Mouse (Mus musculus): ENCODE results near the gene Atg4b. TPM values are rescaled to one million over a fixed set of nuclear protein-coding genes. Genes with fewer than 3 reads are reported as not detected.

Atg4b gene
- 104 TPM for polyA plus RNA-seq (2017; shearing (Covaris generic))

GRCm38 (mm10) chr1:93751290-93751689, at the start of gene Atg4b:
Atg4b (plus strand) TSS chr1:93751500.

DNA sequence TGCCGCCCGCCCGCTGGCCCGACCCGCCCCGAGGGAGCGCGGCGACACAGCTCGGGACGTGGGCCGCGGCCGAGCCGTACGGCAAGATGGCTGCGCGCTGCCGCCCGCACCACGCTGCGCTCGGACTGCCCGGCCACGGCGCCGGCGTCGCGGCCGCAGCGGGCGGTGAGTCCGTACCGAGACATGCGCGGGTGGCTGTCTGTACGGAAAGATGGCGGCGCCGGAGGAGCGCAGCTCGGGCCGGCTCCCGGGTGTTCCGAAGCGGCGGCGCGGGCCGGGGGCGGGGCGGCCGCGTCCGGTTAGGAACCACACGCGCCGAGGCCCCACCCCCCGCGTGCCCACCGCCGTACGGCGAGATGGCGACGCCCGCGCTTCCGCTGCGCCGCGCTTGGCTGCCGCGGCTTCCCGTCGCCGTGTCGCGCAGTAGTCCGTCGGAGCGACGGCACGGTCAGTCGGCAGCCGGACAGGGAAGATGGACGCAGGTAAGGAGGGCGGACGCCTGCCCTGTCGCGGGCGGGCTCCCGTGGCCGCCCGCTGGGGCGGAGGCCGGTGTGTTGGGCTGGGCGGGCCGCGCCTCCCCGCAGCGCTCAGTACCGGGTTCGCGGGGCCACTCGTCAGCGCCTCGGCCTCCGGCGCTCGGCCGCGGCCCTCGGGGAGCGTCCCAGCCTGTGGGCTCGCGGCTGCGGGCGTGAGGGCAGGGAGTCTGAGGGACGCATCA, 3.4 kb downstream of the Atg4b start, which contains the start of gene Thap4:
Gene Thap4 (minus strand): TSS at position 292 of the 718 bp plus-strand sequence.

GRCm38 (mm10) chr1:93801741-93802238, 50.5 kb downstream of the Atg4b start, which contains the start of gene Dtymk:
Dtymk (minus strand) TSS chr1:93801934.

DNA sequence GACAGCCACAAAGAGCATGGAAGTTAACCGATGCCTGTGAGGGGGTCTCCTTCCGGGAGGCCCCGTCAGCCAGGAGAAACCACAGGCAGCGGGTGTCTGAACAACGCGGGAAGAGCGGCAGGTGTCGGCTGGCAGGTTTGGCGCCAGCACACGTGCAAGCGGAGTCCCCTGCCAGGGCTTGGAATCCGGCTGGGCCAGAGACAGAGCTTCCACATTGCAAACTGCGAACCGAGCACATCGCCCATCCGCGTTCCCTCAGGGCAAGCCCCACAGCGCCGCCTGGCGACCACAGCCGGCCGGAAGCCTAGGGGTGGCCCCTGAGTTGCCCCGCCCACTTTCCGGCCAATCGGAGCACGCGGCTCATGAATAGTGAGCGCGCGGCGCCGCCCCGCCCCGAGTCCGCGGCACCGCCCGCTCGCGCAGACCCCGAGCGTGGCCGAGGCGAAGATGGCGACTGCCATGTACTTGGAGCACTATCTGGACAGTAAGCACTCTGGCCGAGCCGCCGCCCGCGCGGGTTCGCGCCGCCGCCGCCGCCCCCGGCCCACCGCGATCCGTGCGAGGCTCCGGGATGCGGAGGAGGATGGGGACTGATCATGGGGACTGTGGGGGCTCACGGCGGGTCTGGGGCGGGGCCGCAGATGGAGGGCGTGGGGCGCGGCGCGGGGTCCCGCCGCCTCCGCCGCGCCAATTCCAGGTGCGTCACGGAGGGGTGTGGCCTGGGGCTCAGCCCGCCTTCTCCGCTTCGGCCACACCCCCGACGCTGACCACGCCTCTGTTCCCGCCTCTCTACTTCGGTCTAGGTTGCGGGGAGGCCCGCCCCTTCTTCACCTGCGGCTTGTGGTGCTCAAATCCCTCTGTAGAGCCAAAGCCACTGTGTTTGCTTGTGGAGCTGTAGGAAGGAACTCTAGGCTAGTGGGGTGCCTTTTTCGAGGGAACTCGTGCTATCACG, 52.5 kb downstream of the Atg4b start, which contains the start of gene Ing5:
Gene Ing5 (plus strand): TSS at position 410 of the 952 bp plus-strand sequence.

GRCm38 (mm10) chr1:93824609-93825008, 73.3 kb downstream of the Atg4b start, which contains the start of gene D2hgdh:
D2hgdh (plus strand) TSS chr1:93824909.

Other genes with a start within 250 kb of the Atg4b start
- 2.6 TPM for gene Farp2, start 239.4 kb upstream of the Atg4b start, polyA plus RNA-seq (2017; shearing (Covaris generic))
- 129 TPM for gene Stk25, start 92.8 kb upstream of the Atg4b start, polyA plus RNA-seq (2017; shearing (Covaris generic))
- not detected for gene Bok, start 65.8 kb upstream of the Atg4b start, polyA plus RNA-seq (2017; shearing (Covaris generic))
- gene Thap4, start 3.4 kb downstream of the Atg4b start, polyA plus RNA-seq (2017; shearing (Covaris generic)), result 24.3 TPM
- 47.6 TPM for gene Dtymk, start 50.4 kb downstream of the Atg4b start, polyA plus RNA-seq (2017; shearing (Covaris generic))
- 52.7 TPM for gene Ing5, start 52.5 kb downstream of the Atg4b start, polyA plus RNA-seq (2017; shearing (Covaris generic))
- 23.7 TPM for gene D2hgdh, start 73.4 kb downstream of the Atg4b start, polyA plus RNA-seq (2017; shearing (Covaris generic))
- gene Gal3st2, start 109.8 kb downstream of the Atg4b start, polyA plus RNA-seq (2017; shearing (Covaris generic)), result not detected
- gene Gal3st2b, start 166.8 kb downstream of the Atg4b start, polyA plus RNA-seq (2017; shearing (Covaris generic)), result not detected
- gene Gal3st2c, start 239.0 kb downstream of the Atg4b start, polyA plus RNA-seq (2017; shearing (Covaris generic)), result 0.10 TPM

Data from effector memory CD4-positive, alpha-beta T cell, adult 5 months (primary cell).